Mouse (Mus musculus) erythroblast, embryonic 14.5 days (primary cell): ENCODE data around the gene Sash3.

Source experiments
- GATA1 ChIP-seq: IDR thresholded peaks from 2 replicates; pipeline ENCODE4 v1.6.1; 2012; ENCODE audit warnings: low read length, inconsistent platforms, mixed read lengths
- TAL1 ChIP-seq: IDR thresholded peaks from 3 replicates; pipeline ENCODE4 v1.6.1; 2012; ENCODE audit warnings: low read length, inconsistent platforms, mixed read lengths

GRCm38 (mm10) chrX:48153414-48153813, 7.2 kb downstream of the Sash3 start:
- TF ChIP-seq GATA1 (peak; percentile 60), TAL1 (peak; percentile 72)
